Mouse (Mus musculus) cerebellum, postnatal 25 days (tissue): ENCODE results near the gene Dhx16.
"Not testable (repeated sequence)": the region's sequence is repeated elsewhere in the genome, so short reads cannot be mapped to it uniquely, and the experiment has no call there.

Experiments used
- DNase-seq, 2 experiments: peaks; one replicate each; pipeline ENCODE4 v3.0.0; 2021; ENCODE audit warnings: mixed read lengths in 2 of 2

Gene Dhx16

DNA sequence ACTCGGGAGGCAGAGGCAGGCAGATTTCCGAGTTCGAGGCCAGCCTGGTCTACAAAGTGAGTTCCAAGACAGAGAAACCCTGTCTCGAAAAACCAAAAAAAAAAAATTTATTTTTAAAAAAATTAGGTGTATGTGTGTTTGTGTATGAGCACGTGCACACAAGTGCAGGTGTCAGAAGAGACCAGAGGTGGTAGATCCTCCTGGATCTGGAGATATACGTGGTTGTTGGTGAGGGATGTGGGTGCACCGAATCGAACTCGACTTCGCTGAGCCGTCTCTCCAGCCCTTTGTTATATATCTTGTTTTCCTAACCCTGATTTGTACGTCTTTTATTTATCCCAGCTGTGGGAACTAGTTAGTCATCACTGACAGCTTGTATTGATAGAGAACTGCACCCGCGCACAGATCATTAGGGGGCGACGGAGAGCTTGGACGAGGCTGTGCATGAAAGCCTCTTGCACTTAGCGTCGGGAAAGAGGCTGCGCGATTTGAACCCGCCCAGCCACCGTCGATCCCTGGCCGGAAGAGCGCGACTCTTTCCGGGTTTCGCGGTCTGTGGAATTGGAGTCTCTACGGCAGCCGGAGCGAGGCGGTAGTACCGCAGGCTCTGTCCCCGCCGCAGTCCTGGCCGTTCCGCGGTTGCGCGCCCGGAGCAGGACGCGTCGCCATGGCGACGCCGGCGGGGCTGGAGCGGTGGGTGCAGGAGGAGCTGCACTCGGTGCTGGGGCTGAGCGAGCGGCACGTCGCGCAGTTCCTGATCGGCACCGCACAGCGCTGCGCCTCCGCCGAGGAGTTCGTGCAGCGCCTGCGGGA, at the start of gene Dhx16:
Dhx16 (plus strand) TSS at position 575 of the 813 bp plus-strand sequence.
- DNase-seq: peak; percentile 98 to 99

DNA sequence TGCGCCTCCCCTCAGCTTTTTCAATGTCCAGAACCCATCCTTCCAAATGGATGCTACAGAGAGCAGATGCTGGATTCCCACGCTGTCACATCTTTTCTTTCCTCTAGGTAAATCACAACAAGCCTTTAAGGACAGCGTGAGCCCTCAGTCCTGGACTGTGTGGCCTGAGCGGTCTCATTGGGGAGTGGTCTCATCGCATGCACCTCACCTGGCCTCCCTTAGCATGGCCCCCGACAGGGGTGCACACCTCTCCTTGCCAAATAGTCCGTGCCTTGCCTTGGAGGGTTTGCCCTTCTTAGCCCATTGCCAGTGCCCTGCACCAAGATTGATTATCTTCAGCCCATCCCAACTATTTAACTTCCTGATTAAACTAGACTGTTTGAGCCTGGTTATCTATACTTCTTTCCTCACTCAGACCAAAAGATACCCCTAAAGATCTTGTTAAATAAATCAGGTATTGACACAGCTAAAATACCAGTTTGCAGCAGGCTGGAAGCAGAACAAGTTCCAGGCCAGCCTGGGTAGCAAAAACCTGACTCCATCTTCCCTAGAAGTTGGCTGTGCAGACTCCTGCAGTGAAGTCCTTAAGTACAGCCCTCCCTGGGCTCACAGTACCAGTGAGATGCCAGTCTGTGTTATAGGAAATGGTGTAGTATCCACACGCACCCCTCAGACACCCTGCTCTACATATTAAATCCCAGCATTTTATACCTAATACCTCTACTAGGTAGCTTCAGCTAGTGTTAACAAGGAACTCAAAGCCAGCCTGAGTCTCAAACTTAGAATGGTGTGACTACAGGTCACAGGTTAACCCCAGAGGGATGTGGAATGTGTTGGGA, 47.0 kb upstream of the Dhx16 start:
- DNase-seq: no peak

DNA sequence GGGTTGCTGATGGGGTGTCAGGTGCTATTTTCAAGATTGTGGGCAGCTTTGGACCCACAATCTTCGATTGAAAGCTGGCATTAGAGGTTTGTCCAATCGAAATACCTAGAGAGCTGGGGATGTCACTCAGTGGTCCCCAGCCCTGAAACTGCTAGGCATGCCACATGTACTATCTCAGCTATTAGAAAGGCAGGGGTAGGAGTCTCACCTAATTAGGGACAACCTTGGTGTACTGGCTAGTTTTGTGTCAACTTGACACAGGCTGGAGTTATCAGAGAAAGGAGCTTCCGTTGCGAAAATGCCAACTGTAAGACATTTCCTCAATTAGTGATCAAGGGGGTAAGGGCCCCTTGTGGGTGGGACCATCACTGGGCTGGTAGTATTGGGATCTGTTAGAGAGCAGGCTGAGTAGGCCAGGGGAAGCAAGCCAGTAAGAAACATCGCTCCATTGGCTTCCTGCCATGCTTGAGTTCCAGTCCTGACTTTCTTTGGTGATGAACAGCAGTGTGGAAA, 46.3 kb upstream of the Dhx16 start:
- no peak for DNase-seq

DNA sequence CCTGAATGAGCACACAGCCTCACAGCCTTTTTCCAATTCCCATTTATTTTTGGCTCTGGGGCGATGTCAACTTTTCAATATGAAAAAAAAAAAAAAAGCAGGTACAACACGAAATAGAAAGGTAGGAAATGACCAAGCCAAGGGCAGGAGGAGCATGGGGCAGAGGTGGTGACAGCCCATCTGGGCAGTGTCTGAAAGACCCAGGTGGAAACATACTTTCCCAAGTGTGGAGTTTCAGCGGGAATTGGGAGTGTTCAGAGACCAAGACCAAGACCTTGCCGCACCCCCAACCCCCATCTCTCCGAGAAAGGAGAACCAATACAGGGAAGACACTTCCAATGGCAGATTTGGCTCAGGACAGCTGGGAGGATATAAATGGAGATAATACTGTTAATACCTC, 45.7 kb upstream of the Dhx16 start:
- no peak for DNase-seq

DNA sequence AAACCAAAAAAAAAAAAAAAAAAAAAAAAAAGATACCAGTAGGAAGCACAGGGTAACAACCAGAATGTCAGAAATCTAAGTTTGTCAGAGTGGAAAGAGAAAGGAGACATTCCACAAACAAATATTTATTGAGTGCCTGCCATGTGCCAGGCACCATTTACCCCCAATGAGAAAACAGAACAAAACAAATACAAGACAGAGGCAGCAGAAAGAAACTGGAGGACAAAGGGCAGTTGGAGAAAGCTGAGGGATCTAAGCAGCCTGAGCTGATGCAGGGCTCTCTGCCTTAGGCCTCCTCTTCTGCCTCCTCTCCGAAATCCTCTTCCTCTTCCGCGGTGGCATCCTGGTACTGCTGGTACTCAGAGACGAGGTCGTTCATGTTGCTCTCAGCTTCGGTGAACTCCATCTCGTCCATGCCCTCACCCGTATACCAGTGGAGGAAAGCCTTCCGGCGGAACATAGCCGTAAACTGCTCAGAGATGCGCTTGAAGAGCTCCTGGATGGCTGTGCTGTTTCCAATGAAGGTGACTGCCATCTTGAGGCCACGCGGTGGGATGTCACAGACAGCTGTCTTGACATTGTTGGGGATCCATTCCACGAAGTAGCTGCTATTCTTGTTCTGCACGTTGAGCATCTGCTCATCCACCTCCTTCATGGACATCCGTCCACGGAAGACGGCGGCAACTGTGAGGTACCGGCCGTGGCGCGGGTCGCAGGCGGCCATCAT, 44.8 kb upstream of the Dhx16 start:
- peak in 1 of 2 experiments; percentile 53 for DNase-seq

DNA sequence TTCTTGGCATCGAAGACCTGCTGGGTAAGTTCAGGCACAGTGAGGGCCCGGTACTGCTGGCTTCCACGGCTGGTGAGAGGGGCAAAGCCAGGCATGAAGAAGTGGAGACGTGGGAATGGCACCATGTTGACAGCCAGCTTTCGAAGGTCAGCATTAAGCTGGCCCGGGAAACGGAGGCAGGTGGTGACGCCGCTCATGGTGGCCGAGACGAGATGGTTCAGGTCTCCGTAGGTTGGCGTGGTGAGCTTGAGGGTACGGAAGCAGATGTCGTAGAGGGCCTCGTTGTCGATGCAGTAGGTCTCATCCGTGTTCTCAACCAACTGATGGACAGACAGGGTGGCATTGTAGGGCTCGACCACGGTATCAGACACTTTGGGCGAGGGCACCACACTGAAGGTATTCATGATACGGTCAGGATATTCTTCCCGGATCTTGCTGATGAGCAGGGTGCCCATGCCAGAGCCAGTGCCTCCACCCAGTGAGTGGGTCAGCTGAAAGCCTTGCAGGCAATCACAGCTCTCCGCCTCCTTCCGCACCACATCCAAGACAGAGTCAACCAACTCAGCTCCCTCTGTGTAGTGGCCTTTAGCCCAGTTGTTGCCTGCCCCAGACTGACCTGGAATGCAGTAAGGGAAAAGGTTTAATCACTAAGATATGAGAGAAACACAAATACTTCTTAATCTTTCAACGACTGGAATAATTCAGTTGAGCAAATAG, 44.0 kb upstream of the Dhx16 start:
- peak; percentile 47 to 57 for DNase-seq

DNA sequence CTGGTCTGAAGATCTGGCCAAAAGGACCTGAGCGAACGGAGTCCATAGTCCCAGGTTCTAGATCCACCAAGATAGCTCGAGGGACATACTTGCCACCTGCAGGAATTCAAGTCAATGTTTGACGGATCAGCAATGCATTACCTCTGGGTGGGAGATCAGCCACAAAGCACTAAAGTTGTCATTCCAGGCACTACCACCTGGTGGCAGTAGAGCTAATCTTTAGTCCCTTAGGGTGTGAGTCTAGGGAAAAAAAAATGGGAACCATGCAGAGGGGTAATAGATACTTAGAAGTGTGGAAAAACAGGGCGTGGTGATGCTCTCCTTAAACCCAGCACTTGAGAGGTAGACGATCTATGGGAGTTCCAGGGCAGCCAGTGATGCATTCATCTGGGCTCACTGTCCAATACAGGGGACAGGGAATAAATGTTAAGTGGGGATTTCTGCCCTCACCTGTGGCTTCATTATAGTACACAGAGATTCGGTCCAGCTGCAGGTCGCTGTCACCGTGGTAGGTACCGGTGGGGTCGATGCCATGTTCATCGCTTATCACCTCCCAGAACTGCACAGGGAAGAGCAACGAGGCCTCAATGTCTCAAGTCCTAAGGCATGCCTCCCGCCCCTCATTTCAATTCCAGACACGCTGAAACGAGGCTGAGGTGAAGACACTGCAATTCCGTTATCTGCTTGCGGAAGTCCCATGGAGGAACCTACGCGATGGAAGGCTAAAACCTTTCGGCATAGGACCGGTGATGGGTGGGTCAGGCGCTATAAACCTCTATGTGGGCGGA, 43.2 kb upstream of the Dhx16 start:
- DNase-seq: peak; percentile 88 to 93

DNA sequence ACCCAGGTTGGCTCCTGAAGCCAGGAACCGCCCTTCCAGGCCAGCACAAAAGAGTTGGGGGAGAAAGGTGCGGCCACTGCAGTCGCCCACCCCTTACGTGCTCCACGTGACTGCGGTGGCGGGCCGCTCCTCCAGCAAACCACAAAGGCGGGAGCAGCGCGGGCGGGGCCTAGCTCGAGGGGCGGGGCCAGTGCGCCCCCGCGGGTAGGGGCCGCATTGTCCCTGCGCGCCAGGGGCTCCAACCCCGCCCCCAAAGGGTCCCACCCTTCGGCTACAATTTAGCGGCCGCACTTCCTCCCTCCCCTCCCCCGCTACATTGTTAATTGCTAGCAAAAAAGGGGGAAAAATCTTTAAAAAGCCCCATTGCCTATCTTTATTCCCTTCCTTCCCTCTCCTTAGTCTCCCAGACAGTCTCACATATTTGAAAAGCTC, 42.6 kb upstream of the Dhx16 start:
- DNase-seq: peak; percentile 77 to 87

DNA sequence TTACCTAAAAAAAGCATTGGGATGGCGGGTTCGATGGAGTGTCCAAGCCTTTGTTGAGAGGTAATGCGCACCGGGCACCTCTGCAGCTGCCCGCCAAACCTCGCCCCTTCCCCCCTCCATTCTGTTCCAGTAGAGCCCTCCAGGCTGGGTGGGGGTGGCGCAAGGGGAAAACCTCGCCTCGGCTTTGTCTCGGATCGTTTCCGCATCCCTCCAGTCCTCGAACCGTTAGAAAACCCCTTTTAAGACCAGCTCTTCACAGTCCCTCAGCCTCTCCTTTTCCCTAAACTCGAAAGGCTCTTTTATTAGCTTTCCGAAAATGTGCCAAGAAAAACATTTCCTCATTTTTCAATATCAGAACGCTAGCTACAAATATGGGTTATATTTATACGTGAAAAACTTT, 42.1 kb upstream of the Dhx16 start:
- peak; percentile 58 to 72 for DNase-seq

DNA sequence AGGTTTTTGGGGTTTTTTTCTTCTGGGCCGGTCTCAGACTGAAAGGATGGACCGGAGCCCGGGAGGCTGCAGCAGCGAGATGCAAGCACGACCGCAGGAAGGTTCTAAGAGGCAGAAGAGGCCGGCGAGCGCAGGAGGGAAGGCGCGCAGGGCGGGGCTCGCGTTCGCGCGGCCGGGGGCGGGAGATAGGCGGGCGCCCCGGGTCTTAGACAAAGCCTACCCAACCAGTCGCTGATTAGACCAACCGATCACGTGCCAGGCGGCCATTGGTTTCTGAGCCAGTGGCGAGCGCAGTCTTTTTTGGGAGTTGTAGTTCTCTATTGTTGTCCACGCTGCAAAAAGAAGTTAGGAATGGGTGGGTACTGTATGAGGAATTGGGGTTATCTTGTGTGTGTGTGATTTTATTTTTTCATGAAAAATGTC, 41.5 kb upstream of the Dhx16 start, which contains the start of gene Tubb5:
Tubb5 (minus strand) TSS at position 185 of the 423 bp plus-strand sequence.
- peak; percentile 97 to 98 for DNase-seq

DNA sequence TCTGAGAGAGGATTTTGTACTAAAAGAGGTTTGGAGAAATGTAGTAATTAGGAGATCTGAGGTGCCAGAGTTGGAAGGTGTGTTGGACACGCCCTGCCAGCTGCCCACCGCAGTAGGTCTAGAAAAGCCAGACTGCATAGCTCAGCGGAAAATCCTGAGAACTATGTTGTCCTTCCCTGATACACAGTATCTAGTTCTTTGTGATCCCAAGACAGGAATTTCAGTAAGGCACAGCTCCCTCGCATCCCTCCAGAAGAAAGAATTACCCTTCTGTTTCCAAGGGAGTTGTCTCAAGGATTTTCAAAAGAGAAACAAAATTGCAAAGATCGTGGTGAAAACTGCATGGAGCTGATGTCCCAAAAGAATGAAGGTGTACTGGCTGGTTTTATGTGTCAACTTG, 41.0 kb upstream of the Dhx16 start:
- DNase-seq: no peak

DNA sequence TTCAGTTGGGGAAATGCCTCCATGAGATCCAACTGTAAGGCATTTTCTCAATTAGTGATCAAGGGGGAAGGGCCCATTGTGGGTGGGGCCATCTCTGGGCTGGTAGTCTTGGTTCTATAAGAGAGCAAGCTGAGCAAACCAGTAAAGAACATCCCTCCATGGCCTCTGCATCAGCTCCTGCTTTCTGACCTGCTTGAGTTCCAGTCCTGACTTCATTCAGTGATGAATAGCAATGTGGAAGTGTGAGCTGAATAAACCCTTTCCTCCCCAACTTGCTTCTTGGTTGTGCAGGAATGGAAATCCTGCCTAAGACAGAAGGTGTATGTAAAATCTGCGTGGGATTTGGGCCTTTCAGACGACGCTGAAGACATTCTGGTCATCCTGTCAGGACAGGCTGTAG, 40.6 kb upstream of the Dhx16 start:
- not testable (repeated sequence) for DNase-seq

DNA sequence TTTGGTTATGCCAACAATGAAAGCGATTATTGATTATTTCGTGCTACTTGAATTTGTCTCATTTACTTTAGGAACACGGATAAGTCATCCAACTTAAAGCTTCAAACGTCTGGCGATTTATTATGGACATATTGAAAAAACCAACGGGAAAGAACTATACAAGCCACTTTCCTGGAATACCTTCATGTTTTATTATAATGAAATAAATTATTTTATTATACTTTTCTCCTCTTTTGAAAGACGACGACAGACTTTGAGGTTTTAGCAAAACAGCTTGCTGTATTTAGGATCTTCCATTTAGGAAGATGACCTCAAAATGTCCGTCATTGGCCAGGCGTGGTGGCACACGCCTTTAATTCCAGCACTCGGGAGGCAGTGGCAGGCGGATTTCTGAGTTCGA, 39.1 kb upstream of the Dhx16 start:
- no peak for DNase-seq

DNA sequence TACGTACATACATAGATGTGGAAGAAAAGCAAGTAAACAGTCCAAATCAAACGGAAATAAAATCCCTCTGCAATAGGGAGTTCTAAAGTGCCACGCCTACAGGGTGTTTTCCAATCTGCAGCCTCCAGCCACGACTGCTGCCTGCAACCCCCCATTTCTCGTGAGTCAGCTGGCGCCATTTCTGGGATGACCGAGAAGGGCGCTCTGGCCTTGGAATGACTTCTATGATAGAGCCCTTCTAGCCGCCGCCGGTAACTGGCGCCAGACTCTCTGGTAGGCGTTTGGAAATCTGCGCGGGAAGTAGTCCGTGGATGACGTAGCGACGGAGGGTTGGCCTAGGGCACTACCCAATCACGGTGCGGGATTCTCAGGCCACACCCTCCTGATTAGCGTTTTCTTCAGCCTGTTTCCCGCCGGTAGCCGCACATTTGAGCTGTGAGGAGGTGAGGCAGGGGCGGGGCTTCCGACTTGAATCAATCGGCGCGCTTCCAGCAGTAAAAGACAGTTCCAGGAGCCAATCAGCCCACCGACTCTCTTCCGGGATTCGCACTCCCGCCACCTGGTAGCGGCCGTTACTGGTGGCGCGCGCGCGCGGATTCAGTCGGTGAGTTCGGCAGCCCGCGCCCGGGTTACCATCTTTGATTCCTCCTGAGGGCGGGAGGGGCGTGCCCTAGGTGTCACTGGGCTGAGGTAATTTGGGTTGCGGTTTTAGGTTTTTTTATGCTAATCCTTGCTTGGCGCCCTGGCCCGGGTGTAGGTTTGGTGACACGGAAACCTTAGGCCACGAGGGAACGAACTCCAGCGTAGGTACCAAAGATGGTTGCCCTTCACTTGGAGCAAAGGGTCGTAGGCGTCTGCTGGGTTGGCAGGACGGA, 38.3 kb upstream of the Dhx16 start, which contains the start of gene Mdc1:
Mdc1 (plus strand) TSS at position 440 of the 875 bp plus-strand sequence.
- peak; percentile 98 to 99 for DNase-seq

DNA sequence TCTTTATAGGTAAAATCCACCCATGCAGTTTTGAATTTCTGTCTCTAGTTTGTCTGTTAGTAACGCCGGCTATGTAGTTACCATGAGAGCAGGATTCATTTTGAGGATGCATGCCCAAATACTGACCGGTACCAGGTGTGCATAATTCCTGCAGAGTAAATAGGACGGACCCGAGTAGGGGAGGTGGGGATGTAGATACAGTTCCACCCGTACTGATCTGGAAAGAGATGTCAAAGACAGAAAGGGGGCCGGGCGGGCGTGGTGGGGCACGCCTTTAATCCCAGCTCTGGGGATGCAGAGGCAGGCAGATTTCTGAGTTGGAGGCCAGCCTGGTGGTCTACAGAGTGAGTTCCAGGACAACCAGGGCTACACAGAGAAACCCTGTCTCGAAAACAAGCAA, 37.6 kb upstream of the Dhx16 start:
- no peak for DNase-seq

DNA sequence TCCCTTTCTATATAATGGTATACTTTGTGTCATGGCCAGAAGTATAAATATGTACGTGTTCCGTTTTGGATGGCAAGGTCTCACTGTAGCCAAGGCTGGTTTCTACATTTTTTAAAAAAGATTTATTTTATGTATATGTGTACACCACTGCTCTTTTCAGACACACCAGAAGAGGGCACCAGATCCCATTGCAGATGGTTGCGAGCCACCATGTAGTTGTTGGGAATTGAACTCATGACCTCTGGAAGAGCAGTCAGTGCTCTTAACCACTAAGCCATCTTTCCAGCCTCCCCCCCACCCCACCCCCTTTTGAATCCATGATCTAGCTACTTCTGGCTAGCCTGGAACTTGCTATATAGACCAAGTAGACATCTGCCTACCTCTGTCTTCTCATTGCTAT, 36.1 kb upstream of the Dhx16 start:
- DNase-seq: no peak

DNA sequence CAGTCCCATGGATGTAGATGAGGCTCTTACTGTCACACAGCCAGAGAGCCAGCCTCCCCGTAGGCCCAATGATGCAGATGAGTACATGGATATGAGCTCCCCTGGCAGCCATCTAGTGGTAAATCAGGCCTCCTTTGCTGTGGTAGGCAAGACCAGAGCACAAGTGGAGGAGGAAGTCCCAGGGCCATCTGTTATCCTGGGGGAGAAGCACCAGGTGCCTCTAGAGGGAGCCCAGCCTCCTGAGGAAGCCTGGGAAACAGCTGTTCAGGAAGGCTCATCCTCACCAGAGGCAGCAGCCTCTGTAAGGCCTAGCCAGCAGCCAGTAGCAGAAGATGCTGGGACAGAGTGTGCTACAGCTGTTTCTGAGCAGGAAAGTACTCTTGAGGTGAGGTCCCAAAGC, 31.5 kb upstream of the Dhx16 start:
- DNase-seq: no peak

DNA sequence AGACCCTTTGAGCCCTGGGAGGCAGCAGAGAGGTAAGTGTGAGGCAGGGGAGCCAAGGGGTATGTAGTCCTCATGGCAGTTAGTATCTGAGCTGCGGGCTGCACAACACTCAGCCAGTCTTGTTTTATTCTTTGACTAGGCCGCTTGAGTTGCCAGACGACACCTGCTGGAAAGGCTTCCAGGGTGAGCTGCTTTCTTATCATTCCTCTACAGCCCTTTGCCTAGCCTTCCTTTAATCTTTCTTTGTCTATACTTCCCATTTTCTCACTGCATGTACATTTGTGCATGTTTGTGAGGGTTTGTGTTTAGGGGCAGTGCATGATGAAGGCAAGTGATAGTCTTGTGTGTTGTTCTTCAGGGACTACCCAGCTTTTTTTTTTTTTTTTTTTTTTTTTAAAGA, 28.6 kb upstream of the Dhx16 start:
- no peak for DNase-seq

DNA sequence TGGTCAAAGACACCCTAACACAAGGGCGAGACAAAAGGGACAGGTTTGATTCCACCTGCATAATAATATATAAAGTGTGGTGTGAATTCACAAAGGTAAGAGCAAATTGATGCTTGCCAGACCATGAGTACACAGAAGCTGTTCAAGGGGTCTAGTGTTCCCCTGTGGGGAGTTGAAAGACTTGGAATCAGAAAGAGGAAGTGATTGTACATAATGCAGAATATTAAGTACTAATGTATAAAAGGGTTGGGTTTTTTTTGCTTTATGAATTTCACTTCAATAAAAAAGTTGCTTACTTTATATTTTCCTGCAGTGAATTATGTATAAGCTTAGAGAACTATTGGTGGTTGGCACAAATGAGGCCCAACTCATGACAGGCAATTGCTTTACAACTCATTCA, 20.2 kb upstream of the Dhx16 start:
- no peak for DNase-seq

DNA sequence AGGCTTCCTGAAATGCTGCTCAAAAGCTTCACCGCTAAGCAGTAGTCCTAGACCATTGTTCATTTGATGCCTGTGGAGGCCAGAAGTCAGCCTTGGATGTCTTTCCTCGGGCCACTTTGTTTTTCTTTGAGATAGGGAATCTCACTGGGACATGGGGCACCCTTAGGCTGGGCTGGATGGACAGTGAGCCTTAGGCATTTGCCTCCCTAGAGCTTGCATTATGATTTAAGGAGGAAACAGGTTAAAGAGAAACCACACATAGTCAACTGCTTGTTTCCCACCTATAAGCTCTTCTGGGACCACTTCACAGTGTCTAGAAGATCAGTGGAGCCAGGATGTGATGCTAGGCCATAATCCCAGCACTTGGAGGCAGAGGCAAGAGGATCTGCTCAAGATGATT, 19.8 kb upstream of the Dhx16 start:
- no peak for DNase-seq
